Mouse (Mus musculus) cerebellum, postnatal 25 days (tissue): ENCODE results near the gene Nod2.
A peak's percentile ranks its signal among the peaks of the same experiment; 100 is the strongest.
"Not testable (repeated sequence)": the region's sequence is repeated elsewhere in the genome, so short reads cannot be mapped to it uniquely, and the experiment has no call there.

Experiments
- DNase-seq, 2 experiments: peaks; one replicate each; pipeline ENCODE4 v3.0.0; 2021; ENCODE audit warnings: mixed read lengths in 2 of 2

Nod2 gene

GRCm38 (mm10) chr8:88633343-88633765, 13.8 kb upstream of the Nod2 start:
- DNase-seq = no peak

GRCm38 (mm10) chr8:88635474-88636397, 11.4 kb upstream of the Nod2 start, which contains the start of gene Snx20:
Gene Snx20 (minus strand): TSS chr8:88636128.
- DNase-seq = no peak

- DNase-seq = no peak
Measured at GRCm38 (mm10) chr8:88637092-88638000, 9.8 kb upstream of the Nod2 start.

- DNase-seq = no peak
Measured at GRCm38 (mm10) chr8:88638908-88639307, 8.2 kb upstream of the Nod2 start.

GRCm38 (mm10) chr8:88642734-88643564, 4.2 kb upstream of the Nod2 start:
- no peak for DNase-seq

- DNase-seq = no peak
Measured at GRCm38 (mm10) chr8:88648322-88648721, 1.2 kb downstream of the Nod2 start.

GRCm38 (mm10) chr8:88650016-88650708, 3.0 kb downstream of the Nod2 start:
- no peak for DNase-seq

GRCm38 (mm10) chr8:88651122-88651521, 4.0 kb downstream of the Nod2 start:
- DNase-seq = not testable (repeated sequence)

GRCm38 (mm10) chr8:88655334-88655733, 8.2 kb downstream of the Nod2 start:
- no peak for DNase-seq

GRCm38 (mm10) chr8:88659873-88660272, 12.8 kb downstream of the Nod2 start:
- no peak for DNase-seq

- DNase-seq = no peak
Measured at GRCm38 (mm10) chr8:88662401-88662821, 15.3 kb downstream of the Nod2 start.

- DNase-seq = no peak
Measured at GRCm38 (mm10) chr8:88664121-88664520, 17.0 kb downstream of the Nod2 start.

- peak; percentile 71 to 83 for DNase-seq
Measured at GRCm38 (mm10) chr8:88664947-88665346, 17.8 kb downstream of the Nod2 start.

GRCm38 (mm10) chr8:88666435-88666834, 19.3 kb downstream of the Nod2 start:
- no peak for DNase-seq

- DNase-seq = no peak
Measured at GRCm38 (mm10) chr8:88668400-88669086, 21.4 kb downstream of the Nod2 start.

- DNase-seq = no peak
Measured at GRCm38 (mm10) chr8:88670782-88671181, 23.7 kb downstream of the Nod2 start.

GRCm38 (mm10) chr8:88671575-88671974, 24.5 kb downstream of the Nod2 start:
- DNase-seq = no peak

- DNase-seq = no peak
Measured at GRCm38 (mm10) chr8:88673859-88674258, 26.7 kb downstream of the Nod2 start.

- no peak for DNase-seq
Measured at GRCm38 (mm10) chr8:88675372-88676165, 28.5 kb downstream of the Nod2 start.

- DNase-seq = no peak
Measured at GRCm38 (mm10) chr8:88677071-88677470, 30.0 kb downstream of the Nod2 start.
